Mouse (Mus musculus): ENCODE measurements around the gene Adk.
A peak's percentile ranks its signal among the peaks of the same experiment; 100 is the strongest.

The Adk gene

DNA sequence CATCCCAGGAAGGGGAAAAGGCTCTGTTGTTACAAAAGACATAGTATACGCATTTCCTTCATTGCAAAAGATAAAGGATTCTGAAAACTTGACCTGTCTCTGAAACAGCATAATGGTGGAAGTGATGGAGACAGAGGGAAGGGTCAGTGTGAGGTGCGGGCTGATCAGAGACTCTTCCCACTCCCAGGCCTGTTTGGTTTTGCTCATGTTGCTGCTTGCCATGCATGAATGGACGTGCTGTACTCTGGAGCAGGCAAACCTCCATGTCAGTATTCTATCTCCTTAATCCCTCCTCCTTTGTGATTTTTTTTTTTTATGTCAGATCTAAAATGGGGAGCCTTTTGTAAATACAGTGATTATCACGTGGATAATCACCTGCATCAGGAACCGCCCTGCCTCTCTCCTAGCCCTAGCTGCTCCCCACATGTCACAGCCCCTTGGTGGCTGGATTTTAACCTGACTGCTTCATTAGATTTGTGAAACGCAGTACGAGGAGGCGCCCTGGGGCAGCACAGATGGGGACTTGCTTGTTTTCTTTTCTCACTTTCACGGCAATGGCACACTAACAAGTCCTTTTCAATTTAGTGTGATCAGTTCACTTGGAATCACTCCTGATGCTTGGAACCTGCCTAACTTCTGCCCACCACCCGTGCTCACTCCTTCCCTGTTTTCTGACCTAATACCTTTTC is 307.0 kb downstream of the Adk start:
- DNase-seq: no peak

DNA sequence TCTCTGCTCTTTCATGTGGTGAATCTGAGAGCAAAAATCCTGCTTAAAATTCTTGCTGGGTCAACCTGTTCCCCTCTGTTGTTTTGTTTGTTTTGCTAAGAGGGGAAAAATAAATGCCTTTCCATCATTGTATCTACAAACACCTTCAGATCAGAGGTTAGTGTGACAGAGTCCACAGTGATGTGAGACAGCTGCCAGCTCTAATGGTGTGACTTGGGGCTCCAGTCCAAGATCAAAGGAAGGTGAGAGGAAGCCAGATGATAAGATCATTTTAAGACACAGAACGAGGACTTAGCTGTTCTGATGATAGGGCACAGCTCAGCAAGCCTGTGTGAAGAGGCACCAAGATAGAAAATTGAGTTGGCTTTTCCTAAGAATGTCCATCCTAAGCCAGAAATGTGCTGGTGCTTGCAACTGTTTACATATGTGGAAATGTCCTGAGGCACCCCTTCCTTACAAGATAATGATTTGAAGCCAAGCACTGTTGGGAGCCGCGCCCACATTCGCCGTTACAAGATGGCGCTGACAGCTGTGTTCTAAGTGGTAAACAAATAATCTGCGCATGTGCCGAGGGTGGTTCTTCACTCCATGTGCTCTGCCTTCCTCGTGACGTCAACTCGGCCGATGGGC is 307.6 kb downstream of the Adk start:
- no peak for DNase-seq

- DNase-seq: no peak
These were observed 314.7 kb downstream of the Adk start for GRCm38 (mm10) chr14:21367095-21367494.

GRCm38 (mm10) chr14:21368622-21369021 is 316.2 kb downstream of the Adk start:
- no peak for DNase-seq

GRCm38 (mm10) chr14:21369127-21369526 is 316.8 kb downstream of the Adk start:
- DNase-seq: peak in 1 of 2 experiments; percentile 23

DNA sequence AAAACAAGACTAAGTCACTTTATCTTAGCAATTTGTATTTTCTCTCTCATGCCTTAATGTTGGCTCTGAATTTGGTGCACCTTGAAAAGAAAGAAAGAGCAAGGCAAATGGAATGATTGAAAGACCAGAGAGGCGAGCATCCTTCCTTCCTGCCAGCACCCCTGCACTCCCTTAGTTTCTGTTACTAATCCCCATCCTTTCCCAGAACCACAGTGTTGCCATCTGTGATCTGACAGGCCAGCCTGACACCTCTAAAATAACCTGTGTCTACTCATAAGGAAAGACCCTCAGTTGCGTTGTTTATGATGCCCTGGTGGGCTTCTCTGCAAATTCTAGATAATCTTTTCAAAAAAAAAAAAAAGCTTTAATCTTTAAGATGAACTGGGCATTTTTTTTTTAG is 319.6 kb downstream of the Adk start:
- DNase-seq: no peak

DNA sequence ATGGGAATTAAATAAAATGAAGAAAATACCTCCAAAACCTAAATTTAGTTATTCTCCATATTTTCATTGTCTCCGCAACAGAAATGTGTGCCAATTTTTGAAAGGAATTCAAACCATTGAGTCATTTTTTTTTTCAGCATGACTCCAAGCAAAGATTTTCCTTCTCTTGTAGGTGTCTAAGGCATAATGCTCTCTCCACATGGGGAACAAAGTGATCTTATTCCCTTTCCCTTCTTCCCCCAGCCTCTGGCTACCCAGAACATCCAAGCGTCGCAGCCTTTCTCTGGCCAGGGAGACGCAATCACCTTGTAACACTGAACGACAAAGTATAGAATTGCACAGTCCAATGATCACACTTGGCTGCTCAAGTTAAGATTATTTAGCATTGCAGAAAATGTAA is 320.3 kb downstream of the Adk start:
- no peak for DNase-seq

DNA sequence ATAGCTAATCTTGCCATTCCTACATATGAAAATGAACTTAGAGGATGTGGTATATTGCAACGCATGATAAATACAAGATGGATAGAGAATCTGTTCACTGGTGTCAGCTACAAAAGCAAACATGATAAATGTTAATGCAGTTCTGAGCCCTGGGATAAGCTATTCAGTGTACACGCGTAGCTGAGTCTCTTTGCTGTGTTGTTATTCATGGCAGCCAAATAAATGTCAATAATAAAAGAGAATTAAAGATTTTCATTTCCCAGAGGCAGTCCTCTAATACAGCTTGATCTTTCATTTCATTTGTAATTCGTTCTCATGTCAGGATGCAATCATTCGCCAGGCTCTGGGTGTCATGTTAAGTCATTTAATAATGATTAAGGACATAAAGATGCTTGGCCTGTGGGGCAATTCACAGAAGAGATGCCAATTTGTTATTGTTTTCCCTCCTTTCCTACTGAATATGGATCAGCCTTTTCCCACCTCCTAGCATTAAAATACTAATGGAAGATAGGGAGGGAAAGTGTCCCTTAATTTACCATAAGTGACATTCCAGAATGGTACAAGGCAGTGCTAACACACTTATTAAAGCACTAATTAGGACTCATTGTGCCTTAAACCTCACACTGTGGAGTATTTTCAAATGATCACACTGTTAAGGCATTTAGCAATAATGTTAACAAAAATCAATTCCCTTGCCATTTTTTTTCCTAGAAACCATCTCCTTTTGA is 331.5 kb downstream of the Adk start:
- DNase-seq: no peak

GRCm38 (mm10) chr14:21399506-21399905 is 347.1 kb downstream of the Adk start:
- no peak for DNase-seq

DNA sequence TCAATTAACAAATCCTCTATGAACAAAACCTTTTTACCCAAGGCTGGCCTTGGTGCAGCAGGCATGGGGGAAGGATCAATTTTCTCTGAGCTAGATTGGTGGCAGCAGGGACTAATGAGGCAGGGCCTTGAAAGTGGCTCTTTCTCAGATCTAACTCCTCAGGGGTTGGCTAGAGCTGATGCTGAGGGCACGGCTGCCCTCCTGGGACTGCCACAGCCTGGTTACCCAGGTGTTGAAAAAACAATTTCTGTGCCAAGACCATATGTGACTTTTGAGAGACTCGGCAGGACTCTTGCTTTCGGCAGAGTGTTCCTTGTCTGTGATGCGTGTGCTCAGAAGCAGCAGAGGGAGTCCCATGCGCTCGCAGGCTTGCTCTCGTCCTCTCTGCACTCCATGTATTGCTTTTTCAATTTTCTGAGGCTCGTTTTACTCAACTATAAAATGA is 349.8 kb downstream of the Adk start:
- DNase-seq: peak in 1 of 2 experiments; percentile 8

DNA sequence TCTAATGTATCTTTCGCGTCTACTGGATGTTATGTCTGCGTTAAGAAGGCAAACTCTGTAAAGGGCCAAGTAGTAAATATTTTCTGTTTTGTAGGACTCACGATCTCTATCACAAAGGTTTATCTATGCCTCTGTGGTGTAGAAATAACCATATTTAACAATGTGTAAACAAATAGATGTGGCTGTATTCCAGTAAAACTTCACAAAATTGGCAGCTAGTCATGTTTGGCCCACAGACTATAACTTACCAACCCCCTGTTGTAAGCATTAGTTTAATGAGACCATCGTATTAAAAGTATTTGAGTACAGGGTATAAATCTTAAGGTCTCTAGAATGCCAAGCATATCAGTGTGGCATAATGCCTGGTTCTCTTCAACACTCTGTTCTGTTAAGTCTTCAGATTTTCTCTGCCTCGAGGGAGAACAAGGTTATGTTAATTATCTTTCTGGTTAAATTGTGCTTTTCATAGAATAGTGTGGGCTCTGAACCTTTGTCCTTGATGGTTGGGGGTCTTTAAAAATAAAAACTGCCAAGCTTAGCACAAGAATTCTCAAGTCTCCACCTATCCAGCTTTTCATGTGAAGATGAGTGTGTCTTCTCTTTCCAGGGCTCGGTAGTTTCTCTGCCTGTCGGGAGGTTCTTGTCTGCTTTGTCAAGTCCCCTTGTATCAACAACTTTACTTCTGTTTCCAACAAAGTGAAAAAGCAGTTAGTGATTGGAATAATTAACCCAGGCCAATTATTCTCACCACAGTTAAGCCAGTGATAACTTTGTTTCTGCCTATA is 350.4 kb downstream of the Adk start:
- DNase-seq: no peak

DNA sequence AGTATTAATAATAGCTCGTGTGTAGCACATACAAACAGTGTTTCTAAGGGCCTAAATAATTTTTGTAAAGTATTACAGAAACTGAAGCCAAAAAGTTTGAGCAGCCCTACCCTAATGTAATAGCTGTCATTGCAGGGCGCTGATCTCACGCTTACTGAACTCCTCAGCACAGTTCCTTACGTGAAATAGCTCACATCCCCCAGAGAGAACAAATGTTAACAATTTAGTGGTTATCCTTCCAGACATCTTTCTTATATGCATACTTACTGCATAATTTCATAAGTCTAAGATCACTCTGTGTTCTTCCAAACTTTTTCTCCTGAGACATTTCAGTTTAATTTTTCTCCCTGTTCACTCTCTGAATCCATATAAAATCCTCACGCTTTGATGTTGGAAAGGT is 354.6 kb downstream of the Adk start:
- no peak for DNase-seq

DNA sequence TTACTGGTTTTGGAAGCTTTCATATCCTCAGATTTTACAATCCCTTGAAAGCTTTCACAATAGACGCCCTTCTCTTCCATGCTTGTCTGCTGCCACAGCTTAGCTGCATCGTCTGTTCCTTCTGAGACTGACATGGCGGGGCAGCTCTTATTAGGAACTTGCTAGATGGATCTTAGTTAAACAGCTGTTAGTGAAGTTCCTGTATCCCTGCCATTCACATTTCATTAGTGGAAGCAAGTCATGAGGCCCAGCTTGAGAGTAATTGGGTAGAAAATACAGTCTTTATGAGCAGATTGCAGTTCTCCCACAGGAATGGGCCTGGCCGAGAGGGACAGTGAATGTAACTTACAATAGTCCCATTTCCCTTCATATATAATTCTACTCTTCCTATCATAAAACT is 356.5 kb downstream of the Adk start:
- DNase-seq: no peak

DNA sequence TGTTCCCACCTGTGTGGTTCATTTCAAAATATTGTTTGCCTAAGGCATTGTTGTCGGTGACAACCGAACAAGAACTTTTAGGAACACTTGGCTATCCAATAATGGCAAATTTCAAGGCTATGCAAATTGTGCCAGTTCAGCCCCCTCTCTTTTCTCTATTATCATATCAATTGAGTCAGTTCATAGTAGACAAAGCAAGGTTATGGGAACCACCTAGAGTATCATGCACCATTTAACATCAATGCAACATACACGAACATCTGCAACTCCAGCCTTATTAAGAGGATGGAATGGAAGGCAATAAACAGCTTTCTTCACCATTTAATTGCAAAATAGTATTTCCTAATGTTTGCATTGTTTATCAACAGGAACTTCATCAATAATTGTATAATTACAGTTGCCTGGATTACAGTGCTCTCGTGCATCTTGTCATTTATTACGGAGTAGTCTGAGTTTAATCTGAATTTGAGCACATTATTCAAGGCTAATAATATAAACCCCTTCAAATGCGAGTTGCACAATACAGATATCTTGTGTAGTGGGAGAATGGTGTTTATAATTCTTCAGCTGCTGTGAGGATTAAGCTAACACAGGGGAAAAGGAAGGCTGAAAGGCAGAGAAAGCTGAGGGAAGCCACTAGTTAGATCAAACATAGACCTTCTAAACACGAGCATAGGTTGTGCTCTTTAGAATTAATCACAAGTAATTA is 358.5 kb downstream of the Adk start:
- no peak for DNase-seq

GRCm38 (mm10) chr14:21411524-21411923 is 359.1 kb downstream of the Adk start:
- no peak for DNase-seq

DNA sequence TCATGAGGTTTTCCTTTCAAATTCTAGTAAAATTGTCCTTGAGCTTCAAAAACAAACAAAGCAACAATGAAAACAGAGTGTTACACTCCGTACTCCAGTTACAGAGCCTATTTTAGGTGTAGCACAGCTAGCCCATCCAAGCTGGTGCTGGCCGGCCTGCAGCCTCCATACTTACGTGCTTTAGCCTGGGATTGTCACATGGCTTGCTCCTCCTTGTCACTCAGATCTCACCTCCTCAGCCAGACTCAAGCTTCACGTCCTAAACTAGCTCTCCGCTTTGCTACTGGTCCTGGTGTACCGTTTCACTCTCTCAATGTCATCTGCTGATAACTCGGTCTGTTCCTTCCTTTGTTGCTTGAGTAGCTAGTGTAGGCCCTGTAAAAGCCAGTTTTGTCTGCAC is 366.0 kb downstream of the Adk start:
- DNase-seq: no peak

- DNase-seq: no peak
These were observed 375.0 kb downstream of the Adk start for GRCm38 (mm10) chr14:21427369-21427768.

DNA sequence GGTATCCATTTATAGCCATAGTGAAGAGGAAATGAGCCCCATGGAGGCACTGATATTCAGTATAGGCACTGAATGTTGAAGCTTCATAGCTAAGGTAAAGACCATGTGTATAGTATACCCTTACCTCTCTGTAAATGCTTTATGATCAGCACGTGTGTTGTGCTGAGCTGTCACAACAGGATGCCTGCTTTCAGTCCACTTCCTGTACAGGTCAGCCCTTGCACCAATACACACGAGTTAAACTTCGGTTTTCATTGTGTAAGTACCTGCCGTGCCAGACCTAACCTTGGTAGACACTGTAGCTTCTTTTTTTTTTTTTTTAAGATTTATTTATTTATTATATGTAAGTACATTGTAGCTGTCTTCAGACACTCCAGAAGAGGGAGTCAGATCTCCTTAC is 381.0 kb downstream of the Adk start:
- DNase-seq: no peak

- no peak for DNase-seq
These were observed 381.6 kb downstream of the Adk start for GRCm38 (mm10) chr14:21433995-21434394.

DNA sequence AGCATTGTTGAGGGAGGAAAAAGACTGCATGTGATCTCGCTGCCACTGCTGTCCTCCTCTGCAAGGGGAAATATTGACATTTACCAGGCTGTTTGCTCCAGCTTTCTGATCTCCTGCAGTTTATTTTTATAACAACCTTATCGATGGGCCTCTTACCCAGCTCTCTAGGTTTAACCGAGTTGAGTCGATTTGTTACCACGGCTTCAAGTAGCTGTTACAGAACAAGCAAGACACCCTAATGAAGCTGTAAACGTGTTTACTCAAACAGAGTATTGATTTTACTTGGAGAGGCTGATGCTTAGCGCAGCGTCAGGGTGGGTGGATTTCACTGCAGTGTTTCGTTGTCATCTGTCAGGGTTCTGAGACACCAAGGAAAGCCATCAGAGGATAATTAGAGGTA is 382.3 kb downstream of the Adk start:
- no peak for DNase-seq

DNA sequence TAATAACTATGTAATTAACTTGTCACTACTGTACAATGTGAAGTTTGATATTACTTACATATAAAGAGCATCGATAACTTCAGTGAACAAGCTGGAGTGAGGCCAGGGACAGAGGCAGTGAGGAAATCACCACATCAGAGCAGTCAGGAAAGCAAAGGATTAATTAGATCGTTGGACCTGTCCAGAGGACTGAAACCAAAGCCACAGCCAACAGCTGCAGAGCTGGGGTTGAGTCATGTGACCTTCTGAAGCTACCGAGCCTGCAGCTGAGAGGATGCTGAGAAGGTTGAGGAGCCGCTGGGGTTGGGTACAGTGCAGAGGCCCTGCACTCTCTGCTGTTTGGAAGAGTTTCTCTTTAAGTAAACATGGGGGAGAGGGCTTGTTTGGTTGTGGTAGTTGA is 387.4 kb downstream of the Adk start:
- DNase-seq: no peak

DNA sequence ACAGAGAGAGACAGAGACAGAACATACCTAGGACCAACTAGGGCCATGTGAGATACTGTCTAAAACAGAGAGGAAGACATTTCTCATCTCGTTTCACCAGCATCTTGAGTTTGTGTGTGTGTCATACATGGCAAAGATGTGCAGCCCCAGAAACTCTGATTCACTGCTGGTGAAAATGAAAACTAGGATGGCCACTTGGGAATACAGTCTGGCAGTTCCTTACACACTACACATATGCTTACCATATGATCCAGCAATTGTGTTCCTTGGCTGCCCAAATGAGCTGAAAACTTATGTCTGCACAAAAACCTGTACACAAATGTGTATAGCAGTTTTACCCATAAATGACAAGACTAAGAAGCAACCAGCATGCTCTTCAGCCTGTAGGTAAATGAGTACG is 388.2 kb downstream of the Adk start:
- DNase-seq: no peak

Measured in cerebellum, postnatal 36 days (tissue).